Mouse (Mus musculus) liver, embryonic 14.5 days (tissue): Measurements from ENCODE around the gene Olfr744. TPM values are rescaled to one million over a fixed set of nuclear protein-coding genes. Genes with fewer than 3 reads are reported as not detected.
"Not testable (repeated sequence)": the region's sequence is repeated elsewhere in the genome, so short reads cannot be mapped to it uniquely, and the experiment has no call there.

Experiments used
- ATAC-seq: fragments of 200-750 bp; cut with Nextera tagmentation; 2 replicates; pipeline ENCODE4 v1.8.0; 2017; ENCODE audit warnings: moderate number of reproducible peaks, mild to moderate bottlenecking, moderate library complexity; ENCODE audit not compliant: insufficient read depth
- DNase-seq, 3 experiments: peaks; one replicate each; pipeline ENCODE4 v3.0.0-alpha.2; 2012 to 2013; ENCODE audit warnings: low read depth in 3 of 3, low spot score in 3 of 3
- H3K27ac ChIP-seq: fragments of 300-500 bp; sonication (generic); 2 replicates; pipeline ENCODE4 v1.5.1; 2014; ENCODE audit warnings: moderate library complexity, mild to moderate bottlenecking, control low read depth, inconsistent platforms
- H3K27me3 ChIP-seq: fragments of 300-500 bp; sonication (generic); 2 replicates; pipeline ENCODE4 v1.6.1; 2014; ENCODE audit warnings: mild to moderate bottlenecking, low read length, moderate library complexity; ENCODE audit not compliant: control insufficient read depth, insufficient read depth
- H3K36me3 ChIP-seq: fragments of 300-500 bp; sonication (generic); replicated peaks from 2 replicates; pipeline ENCODE4 v1.6.1; 2014; ENCODE audit warnings: low read depth; ENCODE audit not compliant: control insufficient read depth, insufficient read depth
- H3K4me1 ChIP-seq, 2 experiments: fragments of 200-500 bp in 1 of 2; fragments of 300-500 bp in 1 of 2; sonication (generic) in 1 of 2; replicated peaks; 2 replicates each; pipeline ENCODE4 v1.6.1; 2012 to 2014; ENCODE audit warnings: antibody characterized with exemption in 1 of 2, inconsistent platforms in 1 of 2, low read length in 1 of 2; ENCODE audit not compliant: control insufficient read depth in 2 of 2, insufficient read depth in 2 of 2
- H3K4me2 ChIP-seq: fragments of 300-500 bp; sonication (generic); 2 replicates; pipeline ENCODE4 v1.6.1; 2014; ENCODE audit warnings: low read depth, mild to moderate bottlenecking, control low read depth, moderate library complexity
- H3K4me3 ChIP-seq, 2 experiments: fragments of 200-500 bp in 1 of 2; fragments of 300-500 bp in 1 of 2; sonication (generic) in 1 of 2; 2 replicates each; pipeline ENCODE4 v1.5.1; 2012 to 2014; ENCODE audit warnings: low read depth in 2 of 2, low read length in 2 of 2, mild to moderate bottlenecking in 2 of 2, control low read depth in 1 of 2, inconsistent platforms in 1 of 2, moderate library complexity in 1 of 2; ENCODE audit not compliant: insufficient read depth in 1 of 2
- H3K9ac ChIP-seq: fragments of 300-500 bp; sonication (generic); replicated peaks from 2 replicates; pipeline ENCODE4 v1.6.1; 2014; ENCODE audit warnings: mild to moderate bottlenecking, control low read depth, moderate library complexity
- H3K9me3 ChIP-seq: fragments of 300-500 bp; sonication (generic); 2 replicates; pipeline ENCODE4 v1.6.1; 2016; ENCODE audit warnings: low read length, mixed read lengths; ENCODE audit not compliant: control insufficient read depth
- CTCF ChIP-seq: IDR thresholded peaks from 2 replicates; pipeline ENCODE4 v1.5.1; 2016; ENCODE audit warnings: antibody characterized with exemption, low read depth, control low read depth
- EP300 ChIP-seq: IDR thresholded peaks from 2 replicates; pipeline ENCODE4 v1.6.1; 2016; ENCODE audit warnings: antibody characterized with exemption, low read depth
- WGBS: fragments of 180-500 bp; shearing (Covaris S2); extraction: QIAGEN DNeasy Blood & Tissue Kit; methylation state at CpG from one replicate; pipeline ENCODE4 v1.1.7; 2014; ENCODE audit not compliant: insufficient replicate concordance; 5-methylcytosine and 5-hydroxymethylcytosine counted together
- polyA plus RNA-seq, 2 experiments: library from polyadenylated mRNA; depleted of rRNA in 1 of 2; stranded (reverse) in 1 of 2; unstranded in 1 of 2; fragments of >200 nt; fragmentation: Nextera tagmentation in 1 of 2; extraction: Ambion mirVana in 1 of 2; gene quantifications; 2 replicates each; pipeline versions ENCODE4 v1.2.1 to v1.2.3; 2012 to 2014

The Olfr744 gene
- polyA plus RNA-seq (2012; rRNA removed) (not detected in 2 replicates), polyA plus RNA-seq (2014; fragmentation: Nextera tagmentation; extraction: Ambion mirVana) (not detected in 2 replicates)

GRCm38 (mm10) chr14:50614579-50614978, at the start of gene Olfr744:
Olfr744 (plus strand) TSS chr14:50614879.
- WGBS, result 57% methylated on average over 2 of the region's 2 CpGs
- Histone ChIP-seq H3K4me1 (no peaks in the 10 kb centered on the region), H3K4me2 (no peak within 1 kb of the TSS), H3K27me3 (no peaks in the 10 kb centered on the region), H3K9ac (no peak within 1 kb of the TSS), H3K36me3 (no peaks in the 10 kb centered on the region), H3K9me3 (no peaks in the 10 kb centered on the region), H3K4me3 (no peak within 1 kb of the TSS), H3K27ac (no peak within 1 kb of the TSS)
- ATAC-seq (no peak), DNase-seq (no peak)
- TF ChIP-seq CTCF (no peak), EP300 (no peak)

GRCm38 (mm10) chr14:50573056-50573455, 41.6 kb upstream of the Olfr744 start:
- ATAC-seq, H3K27ac ChIP-seq, H3K36me3 ChIP-seq, H3K4me2 ChIP-seq, H3K27me3 ChIP-seq, H3K4me1 ChIP-seq, H3K9me3 ChIP-seq, DNase-seq, H3K9ac ChIP-seq, H3K4me3 ChIP-seq: not testable (repeated sequence)
- WGBS, result 65% methylated on average over 1 of the region's 1 CpGs

GRCm38 (mm10) chr14:50639088-50639487, 24.4 kb downstream of the Olfr744 start, which contains the start of gene Olfr745:
Olfr745 (plus strand) TSS chr14:50639388.
- ATAC-seq (no peak), DNase-seq (no peak)
- Histone ChIP-seq H3K27ac (no peak within 1 kb of the TSS), H3K9me3 (no peaks in the 10 kb centered on the region), H3K4me3 (no peak within 1 kb of the TSS), H3K9ac (no peak within 1 kb of the TSS), H3K4me1 (no peaks in the 10 kb centered on the region), H3K4me2 (no peak within 1 kb of the TSS), H3K36me3 (no peaks in the 10 kb centered on the region), H3K27me3 (no peaks in the 10 kb centered on the region)
- TF ChIP-seq CTCF (no peak), EP300 (no peak)
- WGBS, result 43% methylated on average over 2 of the region's 2 CpGs

GRCm38 (mm10) chr14:50646783-50647182, 32.1 kb downstream of the Olfr744 start, which contains the start of gene Olfr746:
Olfr746 (plus strand) TSS chr14:50647083.
- no peak for TF ChIP-seq EP300
- TF ChIP-seq CTCF, result no peak
- Histone ChIP-seq H3K9me3 (no peaks in the 10 kb centered on the region), H3K9ac (no peak within 1 kb of the TSS), H3K4me1 (no peaks in the 10 kb centered on the region), H3K36me3 (no peaks in the 10 kb centered on the region), H3K4me2 (no peak within 1 kb of the TSS), H3K27ac (no peak within 1 kb of the TSS), H3K4me3 (no peak within 1 kb of the TSS), H3K27me3 (no peaks in the 10 kb centered on the region)
- DNase-seq (no peak), ATAC-seq (no peak)

Other genes with a start within 250 kb of the Olfr744 start
- not detected in 2 replicates for gene Olfr736, start 233.7 kb upstream of the Olfr744 start, polyA plus RNA-seq (2012; rRNA removed)
- not detected in 2 replicates for gene Olfr736, start 233.7 kb upstream of the Olfr744 start, polyA plus RNA-seq (2014; fragmentation: Nextera tagmentation; extraction: Ambion mirVana)
- not detected in 2 replicates for gene Olfr738, start 207.3 kb upstream of the Olfr744 start, polyA plus RNA-seq (2012; rRNA removed)
- gene Olfr738, start 207.3 kb upstream of the Olfr744 start, polyA plus RNA-seq (2014; fragmentation: Nextera tagmentation; extraction: Ambion mirVana), result not detected in 2 replicates
- not detected in 2 replicates for gene Olfr739, start 196.3 kb upstream of the Olfr744 start, polyA plus RNA-seq (2012; rRNA removed)
- not detected in 2 replicates for gene Olfr739, start 196.3 kb upstream of the Olfr744 start, polyA plus RNA-seq (2014; fragmentation: Nextera tagmentation; extraction: Ambion mirVana)
- gene Olfr740, start 169.3 kb upstream of the Olfr744 start, polyA plus RNA-seq (2012; rRNA removed), result not detected in 2 replicates
- gene Olfr740, start 169.3 kb upstream of the Olfr744 start, polyA plus RNA-seq (2014; fragmentation: Nextera tagmentation; extraction: Ambion mirVana), result not detected in 2 replicates
- gene Olfr741, start 142.1 kb upstream of the Olfr744 start, polyA plus RNA-seq (2012; rRNA removed), result not detected in 2 replicates
- not detected in 2 replicates for gene Olfr741, start 142.1 kb upstream of the Olfr744 start, polyA plus RNA-seq (2014; fragmentation: Nextera tagmentation; extraction: Ambion mirVana)
- gene Olfr742, start 111.3 kb upstream of the Olfr744 start, polyA plus RNA-seq (2012; rRNA removed), result not detected in 2 replicates
- not detected in 2 replicates for gene Olfr742, start 111.3 kb upstream of the Olfr744 start, polyA plus RNA-seq (2014; fragmentation: Nextera tagmentation; extraction: Ambion mirVana)
- not detected in 2 replicates for gene Olfr743, start 93.0 kb upstream of the Olfr744 start, polyA plus RNA-seq (2012; rRNA removed)
- not detected in 2 replicates for gene Olfr743, start 93.0 kb upstream of the Olfr744 start, polyA plus RNA-seq (2014; fragmentation: Nextera tagmentation; extraction: Ambion mirVana)
- not detected in 2 replicates for gene Olfr745, start 24.5 kb downstream of the Olfr744 start, polyA plus RNA-seq (2012; rRNA removed)
- not detected in 2 replicates for gene Olfr745, start 24.5 kb downstream of the Olfr744 start, polyA plus RNA-seq (2014; fragmentation: Nextera tagmentation; extraction: Ambion mirVana)
- gene Olfr746, start 32.2 kb downstream of the Olfr744 start, polyA plus RNA-seq (2012; rRNA removed), result not detected in 2 replicates
- not detected in 2 replicates for gene Olfr746, start 32.2 kb downstream of the Olfr744 start, polyA plus RNA-seq (2014; fragmentation: Nextera tagmentation; extraction: Ambion mirVana)
- not detected in 2 replicates for gene Olfr747, start 78.3 kb downstream of the Olfr744 start, polyA plus RNA-seq (2012; rRNA removed)
- gene Olfr747, start 78.3 kb downstream of the Olfr744 start, polyA plus RNA-seq (2014; fragmentation: Nextera tagmentation; extraction: Ambion mirVana), result not detected in 2 replicates
- gene Olfr748, start 92.5 kb downstream of the Olfr744 start, polyA plus RNA-seq (2012; rRNA removed), result not detected in 2 replicates
- not detected in 2 replicates for gene Olfr748, start 92.5 kb downstream of the Olfr744 start, polyA plus RNA-seq (2014; fragmentation: Nextera tagmentation; extraction: Ambion mirVana)
- gene Olfr749, start 130.2 kb downstream of the Olfr744 start, polyA plus RNA-seq (2012; rRNA removed), result not detected in 2 replicates
- not detected in 2 replicates for gene Olfr749, start 130.2 kb downstream of the Olfr744 start, polyA plus RNA-seq (2014; fragmentation: Nextera tagmentation; extraction: Ambion mirVana)
- 9.6 and 10.8 TPM in 2 replicates for gene Ttc5, start 170.6 kb downstream of the Olfr744 start, polyA plus RNA-seq (2012; rRNA removed)
- gene Ttc5, start 170.6 kb downstream of the Olfr744 start, polyA plus RNA-seq (2014; fragmentation: Nextera tagmentation; extraction: Ambion mirVana), result 18.0 and 19.8 TPM in 2 replicates
- gene Ccnb1ip1, start 192.9 kb downstream of the Olfr744 start, polyA plus RNA-seq (2012; rRNA removed), result not detected in 2 replicates
- gene Ccnb1ip1, start 192.9 kb downstream of the Olfr744 start, polyA plus RNA-seq (2014; fragmentation: Nextera tagmentation; extraction: Ambion mirVana), result not detected in 2 replicates
- 20.6 and 32.9 TPM in 2 replicates for gene Parp2, start 193.0 kb downstream of the Olfr744 start, polyA plus RNA-seq (2012; rRNA removed)
- 31.3 and 35.9 TPM in 2 replicates for gene Parp2, start 193.0 kb downstream of the Olfr744 start, polyA plus RNA-seq (2014; fragmentation: Nextera tagmentation; extraction: Ambion mirVana)